Mouse (Mus musculus): ENCODE data around the gene Aasdh. TPM values are rescaled to one million over a fixed set of nuclear protein-coding genes. Genes with fewer than 3 reads are reported as not detected.

Aasdh gene
- total RNA-seq (2021) = 1 to 10 TPM; 7.9 to 8.4 TPM
- long read RNA-seq, experiment 1, partial matches to known transcripts = 1 of 3 reads
- long read RNA-seq, experiment 1, other reads (novel, unspliced or antisense) = 1 of 3 reads
- long read RNA-seq, experiment 2, partial matches to known transcripts = 1 of 5 reads
- long read RNA-seq, experiment 2, other reads (novel, unspliced or antisense) = 3 of 5 reads

- intact Hi-C loops (cut with DNase I; ENCODE audit: low total_unique reads) = no loop called here
- peak; percentile 96 for DNase-seq
Measured at GRCm38 (mm10) chr5:76905405-76906154, at the start of gene Aasdh. TSS of gene Aasdh (minus strand) at chr5:76905514.

- intact Hi-C loops (cut with DNase I; ENCODE audit: low total_unique reads) = no loop called here
- no peak for DNase-seq
Measured at GRCm38 (mm10) chr5:76954271-76954900, 49.1 kb upstream of the Aasdh start.

- intact Hi-C loops (cut with DNase I; ENCODE audit: low total_unique reads) = no loop called here
- no peak for DNase-seq
Measured at GRCm38 (mm10) chr5:76953794-76954193, 48.5 kb upstream of the Aasdh start.

- intact Hi-C loops (cut with DNase I; ENCODE audit: low total_unique reads) = no loop called here
- DNase-seq = no peak
Measured at GRCm38 (mm10) chr5:76952112-76953040, 47.1 kb upstream of the Aasdh start.

- intact Hi-C loops (cut with DNase I; ENCODE audit: low total_unique reads) = no loop called here
- peak; percentile 99 for DNase-seq
Measured at GRCm38 (mm10) chr5:76951106-76952027, 46.1 kb upstream of the Aasdh start, which contains the start of the genes Paics and Ppat. TSS of gene Paics (plus strand) at chr5:76951307. TSS of gene Ppat (minus strand) at chr5:76951578.

- intact Hi-C loops (cut with DNase I; ENCODE audit: low total_unique reads) = no loop called here
- DNase-seq = no peak
Measured at GRCm38 (mm10) chr5:76950343-76951105, 45.2 kb upstream of the Aasdh start.

- intact Hi-C loops (cut with DNase I; ENCODE audit: low total_unique reads) = no loop called here
- no peak for DNase-seq
Measured at GRCm38 (mm10) chr5:76947758-76948157, 42.4 kb upstream of the Aasdh start.

GRCm38 (mm10) chr5:76947142-76947541 lies 41.8 kb upstream of the Aasdh start:
- no peak for DNase-seq
- intact Hi-C loops (cut with DNase I; ENCODE audit: low total_unique reads) = no loop called here

GRCm38 (mm10) chr5:76945678-76946033 lies 40.3 kb upstream of the Aasdh start:
- intact Hi-C loops (cut with DNase I; ENCODE audit: low total_unique reads) = no loop called here
- DNase-seq = no peak

- intact Hi-C loops (cut with DNase I; ENCODE audit: low total_unique reads) = no loop called here
- no peak for DNase-seq
Measured at GRCm38 (mm10) chr5:76944965-76945677, 39.8 kb upstream of the Aasdh start.

GRCm38 (mm10) chr5:76942505-76942904 lies 37.2 kb upstream of the Aasdh start:
- intact Hi-C loops (cut with DNase I; ENCODE audit: low total_unique reads) = no loop called here
- DNase-seq = no peak

GRCm38 (mm10) chr5:76941975-76942374 lies 36.7 kb upstream of the Aasdh start:
- intact Hi-C loops (cut with DNase I; ENCODE audit: low total_unique reads) = no loop called here

GRCm38 (mm10) chr5:76939717-76940116 lies 34.4 kb upstream of the Aasdh start:
- intact Hi-C loops (cut with DNase I; ENCODE audit: low total_unique reads) = no loop called here
- DNase-seq = no peak

More at GRCm38 (mm10) chr5:76941975-76942374, 36.7 kb upstream of the Aasdh start:
- DNase-seq = no peak

- intact Hi-C loops (cut with DNase I; ENCODE audit: low total_unique reads) = no loop called here
- no peak for DNase-seq
Measured at GRCm38 (mm10) chr5:76929180-76929877, 24.0 kb upstream of the Aasdh start.

- intact Hi-C loops (cut with DNase I; ENCODE audit: low total_unique reads) = no loop called here
- DNase-seq = no peak
Measured at GRCm38 (mm10) chr5:76928124-76928832, 23.0 kb upstream of the Aasdh start.

- intact Hi-C loops (cut with DNase I; ENCODE audit: low total_unique reads) = no loop called here
- DNase-seq = no peak
Measured at GRCm38 (mm10) chr5:76924296-76924695, 19.0 kb upstream of the Aasdh start.
